Mouse (Mus musculus) thymus, postnatal 36 days (tissue): ENCODE measurements around the gene Myof.

ENCODE experiments used
- DNase-seq, 2 experiments: peaks; one replicate each; pipeline ENCODE4 v3.0.0; 2022; ENCODE audit warnings: mixed read lengths in 2 of 2

The Myof gene

GRCm38 (mm10) chr19:37937092-37937491 is 106.3 kb downstream of the Myof start:
- DNase-seq: no peak

- DNase-seq: no peak
These were observed 108.7 kb downstream of the Myof start for GRCm38 (mm10) chr19:37934640-37935039.

- DNase-seq: no peak
These were observed 111.2 kb downstream of the Myof start for GRCm38 (mm10) chr19:37932198-37932597.

DNA sequence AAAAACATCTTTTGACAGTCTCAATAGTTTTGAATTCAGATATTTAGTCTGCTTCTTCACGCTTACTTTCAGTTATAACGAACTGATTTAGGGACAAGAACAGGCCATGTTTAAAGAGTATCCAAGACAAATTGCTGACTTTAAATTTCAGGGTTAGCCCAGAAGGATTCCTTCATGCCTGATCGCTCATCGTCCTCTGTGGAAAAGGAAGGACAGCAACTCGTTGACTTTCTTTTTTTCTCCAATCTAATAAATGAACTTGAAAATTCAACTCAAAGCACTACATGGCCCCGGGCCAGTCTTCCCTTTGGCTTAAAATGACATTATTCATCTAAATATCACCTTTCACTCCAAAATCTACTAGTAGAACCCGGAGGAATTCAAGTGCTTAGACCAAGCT is 115.5 kb downstream of the Myof start:
- no peak for DNase-seq

- no peak for DNase-seq
These were observed 118.1 kb downstream of the Myof start for GRCm38 (mm10) chr19:37925323-37925722.

DNA sequence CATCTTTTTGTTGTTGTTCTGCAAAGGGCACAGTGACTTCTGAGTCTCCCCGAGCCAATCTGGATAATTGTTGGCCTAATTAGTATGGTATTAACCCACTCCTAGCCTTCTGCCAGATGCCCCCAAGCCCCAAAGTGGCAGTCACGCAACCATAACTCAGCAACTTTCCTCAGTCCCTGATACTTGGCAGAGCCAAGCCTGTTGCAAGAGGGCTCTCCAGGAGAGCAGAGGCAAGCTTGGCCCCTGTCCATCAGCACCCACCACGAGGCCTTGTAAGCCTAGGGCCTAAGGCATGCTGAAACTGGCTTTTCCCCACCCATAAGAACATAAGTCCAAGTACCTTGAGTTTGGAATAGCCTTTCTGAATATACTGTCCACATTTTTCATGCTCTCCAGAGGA is 119.1 kb downstream of the Myof start:
- DNase-seq: no peak

GRCm38 (mm10) chr19:37921098-37921497 is 122.3 kb downstream of the Myof start:
- DNase-seq: no peak

- no peak for DNase-seq
These were observed 124.9 kb downstream of the Myof start for GRCm38 (mm10) chr19:37918515-37918932.

DNA sequence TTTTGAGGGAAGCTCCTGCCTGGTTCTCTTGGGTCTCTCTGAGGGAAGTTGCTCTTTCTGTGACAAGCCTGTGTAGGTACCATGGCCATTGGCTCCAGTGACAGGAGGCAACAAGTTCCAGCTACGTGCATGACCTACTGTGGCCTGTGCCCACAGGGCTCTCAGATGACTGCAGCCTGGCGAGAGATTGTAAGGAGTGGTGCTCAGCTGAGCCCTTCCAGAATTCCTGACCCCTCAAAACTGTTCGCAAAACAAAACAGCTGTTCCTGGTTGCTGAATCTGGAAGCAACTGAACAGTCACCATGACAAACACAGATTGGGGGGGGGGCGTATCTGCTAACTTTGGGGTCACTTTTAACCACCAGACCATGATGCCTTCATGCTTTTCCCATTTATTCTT is 129.1 kb downstream of the Myof start:
- DNase-seq: no peak

- no peak for DNase-seq
These were observed 130.9 kb downstream of the Myof start for GRCm38 (mm10) chr19:37912501-37912900.

DNA sequence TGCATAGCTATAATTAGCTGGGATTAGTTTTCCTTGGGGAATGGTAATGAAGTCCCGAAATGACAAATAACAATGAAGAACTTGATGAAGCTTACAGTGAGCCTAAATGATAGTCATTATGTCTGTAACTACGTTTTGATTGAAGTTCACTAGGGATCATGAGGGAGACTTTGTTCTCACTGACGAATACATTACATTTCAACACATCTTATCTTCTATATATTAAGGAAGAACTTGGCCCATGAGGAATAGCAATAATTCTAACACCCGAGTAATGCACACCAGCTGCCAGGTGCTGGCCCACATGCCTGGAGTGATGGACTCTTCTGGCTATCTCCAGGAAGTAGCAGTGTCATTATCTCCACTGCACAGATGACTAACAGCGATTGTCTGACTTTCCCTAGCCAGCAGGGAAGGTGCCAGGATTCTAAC is 133.5 kb downstream of the Myof start:
- DNase-seq: no peak

GRCm38 (mm10) chr19:37907451-37908320 is 135.7 kb downstream of the Myof start:
- no peak for DNase-seq

GRCm38 (mm10) chr19:37906916-37907315 is 136.5 kb downstream of the Myof start:
- DNase-seq: no peak

DNA sequence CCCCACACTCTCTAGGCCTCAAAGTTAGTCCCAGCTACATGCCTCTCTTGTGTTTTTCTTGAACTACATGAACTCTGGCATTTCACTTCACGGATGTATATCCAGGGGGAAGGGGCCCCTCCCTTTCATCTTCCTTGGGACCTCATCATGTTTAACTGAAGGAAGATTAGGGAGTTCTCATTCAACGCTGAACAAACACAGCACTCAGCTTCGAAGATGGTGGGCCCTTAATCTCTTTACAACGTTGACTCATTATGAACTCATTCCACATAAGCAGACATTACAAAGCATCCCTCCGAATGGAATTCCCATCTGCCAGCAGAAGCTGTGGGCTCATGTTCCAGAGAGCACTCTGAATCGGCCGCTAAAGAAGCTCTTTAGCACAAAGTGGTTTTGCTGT is 147.3 kb downstream of the Myof start:
- DNase-seq: no peak

DNA sequence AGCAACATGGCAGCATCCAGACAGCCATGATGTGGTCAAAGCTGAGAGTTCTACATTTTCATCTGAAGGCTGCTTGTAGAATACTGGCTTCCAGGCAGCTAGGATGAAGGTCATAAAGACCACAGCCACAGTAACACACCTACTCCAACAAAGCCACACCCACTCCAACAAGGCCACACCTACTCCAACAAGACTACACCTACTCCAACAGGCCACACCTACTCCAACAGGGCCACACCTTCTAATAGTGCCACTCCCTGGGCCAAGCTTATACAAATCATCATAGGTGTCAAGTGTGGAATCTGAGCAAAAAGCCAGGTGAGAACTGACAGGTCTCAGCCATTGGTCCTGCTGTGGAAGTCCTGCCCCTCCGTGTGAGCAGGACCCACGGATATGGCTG is 152.4 kb downstream of the Myof start:
- DNase-seq: no peak

- peak in 1 of 2 experiments; percentile 9 for DNase-seq
These were observed 156.8 kb downstream of the Myof start for GRCm38 (mm10) chr19:37886355-37887120.

GRCm38 (mm10) chr19:37881431-37882081 is 161.8 kb downstream of the Myof start:
- no peak for DNase-seq

DNA sequence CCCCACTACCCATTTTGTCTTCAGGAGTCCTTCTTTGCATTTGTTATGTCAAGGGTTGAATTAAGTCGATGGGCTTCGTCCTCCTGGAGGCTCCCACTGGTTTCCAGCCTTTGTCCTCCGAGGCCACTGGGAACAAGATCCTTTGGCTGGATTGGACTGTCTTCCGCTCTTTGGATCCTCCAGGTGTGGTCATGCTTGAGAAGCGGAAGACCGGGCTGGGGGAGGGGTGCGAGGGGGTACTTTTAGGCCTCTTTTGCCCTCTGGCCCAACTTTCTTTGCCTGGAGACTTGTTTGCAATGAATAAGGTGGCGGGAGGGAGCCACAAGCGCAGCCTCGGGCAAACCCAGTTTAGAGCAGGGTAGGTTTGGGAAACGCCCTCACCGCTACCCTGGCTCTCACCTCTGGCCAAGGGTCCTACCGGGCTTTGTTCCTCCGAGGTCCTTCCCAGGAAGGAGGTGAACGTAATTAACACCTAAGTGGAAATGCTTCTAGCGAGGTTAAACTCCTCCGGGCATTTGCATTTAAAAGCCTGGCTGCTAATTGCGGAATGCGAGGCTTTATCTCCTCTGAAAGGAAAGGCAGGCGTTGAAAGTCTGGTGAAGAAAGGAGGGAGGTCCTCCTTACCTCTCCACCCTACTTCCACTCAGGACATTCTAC is 165.7 kb downstream of the Myof start:
- no peak for DNase-seq

GRCm38 (mm10) chr19:37876605-37877245 is 166.7 kb downstream of the Myof start:
- no peak for DNase-seq

- DNase-seq: no peak
These were observed 169.9 kb downstream of the Myof start for GRCm38 (mm10) chr19:37873499-37873898.

- DNase-seq: no peak
These were observed 175.8 kb downstream of the Myof start for GRCm38 (mm10) chr19:37867592-37867991.

DNA sequence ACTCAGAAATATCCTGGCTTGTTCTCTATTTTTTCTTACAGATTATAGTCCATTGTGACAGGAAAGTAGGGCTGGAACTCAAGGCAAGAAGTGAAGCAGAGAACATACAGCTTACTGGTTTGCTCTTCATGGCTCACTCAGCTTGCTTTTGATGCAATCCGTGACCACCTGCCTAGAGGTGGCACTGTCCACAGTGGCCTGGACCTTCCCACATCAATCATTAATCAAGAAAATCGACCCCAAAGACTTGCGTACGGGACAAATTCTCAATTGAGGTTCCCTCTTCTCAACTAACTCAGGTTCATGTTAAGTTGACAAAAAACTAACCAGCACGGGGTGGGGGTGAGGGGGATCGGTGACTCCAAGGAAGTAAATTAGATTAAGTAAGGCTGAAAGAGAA is 176.4 kb downstream of the Myof start:
- no peak for DNase-seq
